Mouse (Mus musculus): ENCODE data around the gene Ly75.

Ly75 gene

GRCm38 (mm10) chr2:60369454-60369853, 13.6 kb downstream of the Ly75 start:
- DNase-seq: no peak

- no peak for DNase-seq
Observed at GRCm38 (mm10) chr2:60367871-60368270, 15.2 kb downstream of the Ly75 start.

- no peak for DNase-seq
Observed at GRCm38 (mm10) chr2:60367204-60367603, 15.9 kb downstream of the Ly75 start.

GRCm38 (mm10) chr2:60365820-60366610, 17.1 kb downstream of the Ly75 start:
- no peak for DNase-seq

- DNase-seq: no peak
Observed at GRCm38 (mm10) chr2:60365138-60365775, 17.8 kb downstream of the Ly75 start.

GRCm38 (mm10) chr2:60362146-60362545, 21.0 kb downstream of the Ly75 start:
- DNase-seq: no peak

GRCm38 (mm10) chr2:60359796-60360195, 23.3 kb downstream of the Ly75 start:
- DNase-seq: no peak

- no peak for DNase-seq
Observed at GRCm38 (mm10) chr2:60355388-60355683, 27.8 kb downstream of the Ly75 start.

GRCm38 (mm10) chr2:60354541-60355387, 28.3 kb downstream of the Ly75 start:
- DNase-seq: peak; percentile 61

GRCm38 (mm10) chr2:60352296-60352695, 30.8 kb downstream of the Ly75 start:
- no peak for DNase-seq

- no peak for DNase-seq
Observed at GRCm38 (mm10) chr2:60351781-60352180, 31.3 kb downstream of the Ly75 start.

GRCm38 (mm10) chr2:60347875-60348274, 35.2 kb downstream of the Ly75 start:
- no peak for DNase-seq

- no peak for DNase-seq
Observed at GRCm38 (mm10) chr2:60346531-60346930, 36.6 kb downstream of the Ly75 start.

- no peak for DNase-seq
Observed at GRCm38 (mm10) chr2:60345717-60346116, 37.4 kb downstream of the Ly75 start.

- DNase-seq: no peak
Observed at GRCm38 (mm10) chr2:60343607-60344289, 39.4 kb downstream of the Ly75 start.

- DNase-seq: no peak
Observed at GRCm38 (mm10) chr2:60342107-60342880, 40.8 kb downstream of the Ly75 start.

- no peak for DNase-seq
Observed at GRCm38 (mm10) chr2:60337937-60338336, 45.2 kb downstream of the Ly75 start.

- DNase-seq: no peak
Observed at GRCm38 (mm10) chr2:60328641-60329040, 54.5 kb downstream of the Ly75 start.

- DNase-seq: no peak
Observed at GRCm38 (mm10) chr2:60327581-60327980, 55.5 kb downstream of the Ly75 start.

GRCm38 (mm10) chr2:60326948-60327347, 56.2 kb downstream of the Ly75 start:
- DNase-seq: no peak

GRCm38 (mm10) chr2:60323411-60323810, 59.7 kb downstream of the Ly75 start:
- DNase-seq: peak; percentile 4

- no peak for DNase-seq
Observed at GRCm38 (mm10) chr2:60322031-60322726, 60.9 kb downstream of the Ly75 start.

Measured in lung, postnatal 10 days (tissue).